Mouse (Mus musculus) G1E (cell line): Measurements from ENCODE around the gene Trpm4.

Experiments used
- CTCF ChIP-seq: IDR thresholded peaks from 2 replicates; pipeline ENCODE4 v1.5.1; 2012; ENCODE audit warnings: low read depth, low read length, inconsistent platforms, mixed read lengths
- POLR2AphosphoS5 ChIP-seq: IDR thresholded peaks from 2 replicates; pipeline ENCODE4 v1.6.1; 2012; ENCODE audit warnings: low read depth, low read length, inconsistent platforms; ENCODE audit not compliant: insufficient replicate concordance
- TAL1 ChIP-seq: conservative IDR thresholded peaks from 2 replicates; pipeline ENCODE4 v1.6.1; 2012; ENCODE audit warnings: low read depth, low read length, inconsistent platforms, mixed read lengths

- TF ChIP-seq CTCF (no peak), TAL1 (no peak), POLR2AphosphoS5 (no peak)
Measured at GRCm38 (mm10) chr7:45346905-45347304, 13.3 kb upstream of the Trpm4 start.
